Mouse (Mus musculus) R1 (cell line): ENCODE data around the gene Fev.

Experiments
- DNase-seq: peaks from one replicate; pipeline ENCODE4 v3.0.0-alpha.2; 2018; ENCODE audit warnings: low read depth, low spot score

Fev gene

GRCm38 (mm10) chr1:74880785-74881360 is 4.3 kb downstream of the Fev start:
- peak; percentile 89 for DNase-seq

- peak; percentile 61 for DNase-seq
These were observed 8.0 kb downstream of the Fev start for GRCm38 (mm10) chr1:74877199-74877598.

GRCm38 (mm10) chr1:74872218-74872617 is 13.0 kb downstream of the Fev start:
- no peak for DNase-seq

DNA sequence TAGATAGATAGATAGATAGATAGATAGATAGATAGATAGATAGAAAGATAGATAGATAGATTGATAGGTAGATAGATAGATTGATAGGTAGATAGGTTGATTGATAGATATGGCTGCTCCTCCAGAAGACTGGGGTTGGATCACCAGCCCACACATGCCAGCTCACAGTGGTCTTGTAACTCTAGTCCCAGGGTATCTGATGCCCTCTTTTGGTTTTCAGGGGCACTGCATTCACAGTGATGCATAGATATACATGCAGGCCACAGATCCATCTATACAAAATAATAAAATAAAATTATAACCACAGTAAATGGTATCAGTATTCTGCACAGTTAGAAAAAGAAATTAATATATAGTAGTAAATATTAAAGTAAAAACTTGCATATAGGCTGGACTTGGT is 23.4 kb downstream of the Fev start:
- DNase-seq, result peak; percentile 60

- DNase-seq, result peak; percentile 31
These were observed 25.8 kb downstream of the Fev start for GRCm38 (mm10) chr1:74859223-74859984.

DNA sequence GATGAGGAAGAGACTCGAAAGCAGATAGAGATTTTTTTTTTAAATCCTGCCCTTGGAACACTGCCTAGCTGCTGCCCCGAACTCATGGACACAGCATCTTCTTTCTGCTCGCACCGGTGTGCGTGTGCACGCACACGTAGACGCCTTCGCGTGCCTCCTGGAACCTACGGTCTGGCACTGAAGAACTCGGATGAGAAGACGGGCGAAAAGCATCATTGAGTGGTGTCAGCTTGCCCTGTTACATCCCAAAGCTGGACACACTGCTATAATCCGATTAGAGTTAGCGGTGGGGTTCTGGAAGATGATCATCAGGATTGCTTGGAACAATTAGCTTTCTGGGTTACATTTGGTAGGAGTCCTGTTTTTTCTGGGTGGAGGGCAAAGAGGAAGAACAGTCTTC is 26.4 kb downstream of the Fev start:
- DNase-seq, result no peak

- peak; percentile 98 for DNase-seq
These were observed 27.0 kb downstream of the Fev start for GRCm38 (mm10) chr1:74858171-74858719.

DNA sequence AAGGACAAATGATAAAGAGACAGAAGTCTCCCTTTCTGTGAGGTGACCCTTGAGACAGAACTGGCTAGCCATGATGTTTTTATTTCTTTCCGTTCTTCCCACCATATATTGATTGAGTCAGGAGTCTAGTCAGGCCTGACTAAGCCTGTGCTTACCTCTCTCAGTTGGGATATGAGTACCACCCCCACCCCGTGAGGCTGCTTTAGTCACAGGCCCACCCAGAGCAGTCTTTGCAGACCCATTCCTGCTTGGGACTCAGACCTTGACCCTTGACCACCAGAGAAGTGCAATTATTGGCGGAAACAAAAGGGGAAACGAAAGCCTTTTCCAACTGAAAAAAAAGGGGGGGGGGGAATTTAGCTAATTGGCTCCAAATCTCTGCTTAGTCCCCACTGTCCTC is 27.5 kb downstream of the Fev start:
- DNase-seq, result no peak

DNA sequence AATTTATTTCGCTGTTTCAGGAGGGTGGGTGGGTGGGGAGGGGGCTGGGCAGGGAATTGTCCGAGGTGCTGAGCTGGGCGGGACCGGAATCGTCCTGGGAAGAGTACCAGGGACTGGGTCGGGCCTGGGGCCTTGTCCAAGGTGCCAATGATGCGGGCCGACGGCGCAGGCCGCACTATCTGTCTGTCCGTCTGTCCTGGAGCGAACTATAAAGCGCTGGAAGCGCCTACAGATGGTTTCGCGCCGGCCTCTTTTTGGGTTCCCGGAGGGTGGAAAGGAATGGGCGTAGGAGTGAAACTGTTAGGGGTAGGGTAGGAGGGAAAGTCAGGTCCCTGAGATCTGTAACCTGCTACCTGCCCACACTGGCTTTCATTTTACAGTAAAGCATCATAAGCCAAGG is 28.0 kb downstream of the Fev start:
- DNase-seq, result peak; percentile 60

GRCm38 (mm10) chr1:74856791-74857190 is 28.4 kb downstream of the Fev start:
- DNase-seq, result peak; percentile 49

- no peak for DNase-seq
These were observed 28.8 kb downstream of the Fev start for GRCm38 (mm10) chr1:74856439-74856720.

DNA sequence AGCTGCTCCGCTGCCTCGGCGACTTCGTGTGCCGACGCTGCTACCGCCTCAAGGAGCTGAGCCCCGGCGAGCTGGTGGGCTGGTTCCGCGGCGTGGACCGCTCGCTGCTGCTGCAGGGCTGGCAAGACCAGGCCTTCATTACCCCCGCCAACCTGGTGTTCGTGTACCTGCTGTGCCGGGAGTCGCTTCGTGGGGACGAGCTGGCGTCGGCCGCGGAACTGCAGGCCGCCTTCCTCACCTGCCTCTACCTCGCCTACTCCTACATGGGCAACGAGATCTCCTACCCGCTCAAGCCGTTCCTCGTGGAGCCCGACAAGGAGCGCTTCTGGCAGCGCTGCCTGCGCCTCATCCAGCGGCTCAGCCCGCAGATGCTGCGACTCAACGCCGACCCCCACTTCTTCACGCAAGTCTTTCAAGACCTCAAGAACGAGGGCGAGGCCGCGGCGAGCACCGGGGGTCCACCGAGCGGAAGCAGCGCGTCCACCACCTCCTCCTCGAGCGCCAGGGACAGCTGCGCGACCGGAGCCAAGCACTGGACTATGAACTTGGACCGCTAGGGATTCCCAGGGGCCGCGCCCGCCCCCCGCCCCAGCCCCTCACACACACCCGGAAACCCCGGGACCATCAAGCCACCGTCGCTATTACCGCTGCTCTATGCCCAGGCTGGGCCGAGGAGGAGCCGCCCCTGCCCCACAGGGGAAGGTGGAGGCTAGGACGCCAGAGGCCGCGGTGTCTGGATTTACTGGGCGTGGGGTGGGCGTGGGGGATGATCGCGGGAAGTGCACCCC is 29.4 kb downstream of the Fev start:
- no peak for DNase-seq

DNA sequence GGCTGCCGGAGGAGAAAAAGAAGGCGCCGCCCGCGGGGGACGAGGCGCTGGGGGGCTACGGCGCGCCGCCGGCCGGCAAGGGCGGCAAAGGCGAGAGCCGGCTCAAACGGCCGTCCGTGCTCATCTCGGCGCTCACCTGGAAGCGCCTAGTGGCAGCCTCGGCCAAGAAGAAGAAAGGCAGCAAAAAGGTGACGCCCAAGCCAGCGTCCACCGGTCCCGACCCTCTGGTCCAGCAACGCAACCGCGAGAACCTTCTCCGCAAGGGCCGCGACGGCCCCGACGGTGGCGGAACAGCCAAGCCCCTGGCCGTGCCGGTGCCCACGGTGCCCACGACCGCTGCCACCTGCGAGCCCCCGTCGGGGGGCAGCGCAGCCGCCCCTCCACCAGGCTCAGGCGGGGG is 30.1 kb downstream of the Fev start:
- DNase-seq, result no peak

DNA sequence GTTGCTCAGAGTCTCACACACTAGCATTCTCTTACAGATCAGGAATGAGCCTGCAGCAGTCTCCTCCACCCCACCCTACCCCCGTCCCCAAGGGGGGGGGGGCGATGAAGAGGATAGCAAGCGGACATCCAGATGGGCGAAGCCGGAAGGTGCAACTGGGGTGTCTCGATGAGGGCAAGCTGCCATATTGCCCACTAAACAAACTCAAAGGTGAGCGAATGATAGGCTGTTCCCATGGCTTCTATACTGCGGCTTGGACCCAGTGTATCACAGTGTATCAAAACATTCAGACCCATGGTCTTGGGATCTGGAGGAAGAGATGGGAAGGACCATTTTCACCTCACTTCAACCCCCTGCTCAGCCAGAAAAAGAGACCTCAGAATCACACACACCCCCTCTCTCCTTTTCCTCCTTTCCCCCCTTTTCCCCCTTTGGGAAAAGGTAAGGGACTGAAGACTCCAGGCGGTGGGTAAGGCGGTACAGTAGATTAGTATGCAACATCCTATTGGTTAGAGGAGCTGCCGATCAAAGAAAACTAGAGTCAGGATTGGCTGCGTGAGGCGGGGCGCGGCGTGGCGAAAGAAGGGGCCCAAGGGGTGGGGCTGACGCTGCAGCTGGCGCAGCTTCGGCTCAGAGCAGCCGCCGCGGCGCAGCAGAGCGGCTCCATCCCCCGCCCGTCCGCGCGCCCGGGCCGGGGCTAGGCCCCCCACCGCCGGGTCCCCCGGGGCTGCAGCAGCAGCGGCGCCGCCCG is 30.7 kb downstream of the Fev start, which contains the start of gene Cdk5r2:
Gene Cdk5r2, plus strand, starts transcription at position 629 of the 751 bp plus-strand sequence.
- DNase-seq, result peak; percentile 98

GRCm38 (mm10) chr1:74851001-74851775 is 34.0 kb downstream of the Fev start:
- DNase-seq, result peak; percentile 92

- no peak for DNase-seq
These were observed 35.0 kb downstream of the Fev start for GRCm38 (mm10) chr1:74850251-74850650.

DNA sequence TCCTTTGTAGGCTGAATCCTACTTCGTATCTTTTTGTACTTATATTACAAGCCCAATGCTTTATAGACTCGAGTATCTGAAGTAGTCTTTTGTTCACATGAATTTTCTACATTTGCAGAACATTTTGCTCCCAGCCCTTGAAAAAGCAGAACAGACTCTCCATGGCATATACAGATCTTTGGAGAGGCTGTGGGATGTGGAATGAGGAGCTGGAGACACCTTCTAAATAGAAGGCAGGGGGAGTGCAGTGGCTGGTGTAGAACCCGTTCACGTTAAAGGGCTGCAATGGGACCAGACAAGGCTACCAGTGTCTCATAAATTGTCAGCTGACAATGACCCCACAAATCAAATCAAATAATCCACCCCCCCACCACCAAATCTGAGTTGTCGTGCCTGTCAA is 36.3 kb downstream of the Fev start:
- DNase-seq, result no peak

GRCm38 (mm10) chr1:74846341-74846740 is 38.9 kb downstream of the Fev start:
- no peak for DNase-seq

DNA sequence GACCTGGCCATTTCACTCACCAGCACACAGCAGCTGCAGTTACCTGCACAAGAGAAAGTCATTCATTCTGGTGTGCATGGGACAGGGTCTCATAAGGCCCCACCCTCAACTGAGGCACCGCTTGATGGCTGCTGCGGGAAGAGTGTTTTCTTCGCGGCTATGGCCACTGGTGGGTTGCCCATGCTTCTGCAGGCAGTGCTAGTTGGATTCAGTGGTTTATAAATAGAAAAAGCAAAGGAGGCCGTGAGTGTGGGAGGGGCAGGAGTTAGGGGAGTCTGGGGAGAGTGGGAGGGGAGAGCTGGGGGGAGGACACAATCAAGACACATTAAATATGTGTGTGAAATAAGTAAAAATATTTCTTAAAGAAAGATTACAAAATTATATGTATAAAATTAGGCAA is 42.1 kb downstream of the Fev start:
- no peak for DNase-seq

- peak; percentile 58 for DNase-seq
These were observed 52.0 kb downstream of the Fev start for GRCm38 (mm10) chr1:74833255-74833654.
